Mouse (Mus musculus): Measurements from ENCODE around the gene Pomgnt1. TPM values are rescaled to one million over a fixed set of nuclear protein-coding genes. Genes with fewer than 3 reads are reported as not detected.

The Pomgnt1 gene
- total RNA-seq, 2 experiments from 2014 or later = 57.0 to 65.1 TPM

Other genes with a start within 250 kb of the Pomgnt1 start
- gene Kncn, start 239.4 kb upstream of the Pomgnt1 start, total RNA-seq (2021) = not detected
- gene 6430628N08Rik, start 233.2 kb upstream of the Pomgnt1 start, total RNA-seq (2021) = not detected
- not detected for gene Dmbx1, start 183.9 kb upstream of the Pomgnt1 start, total RNA-seq (2021)
- gene Faah, start 105.9 kb upstream of the Pomgnt1 start, total RNA-seq (2021) = 1 to 10 TPM; 4.0 to 4.5 TPM
- 10 to 100 TPM; 28.3 to 29.9 TPM for gene Nsun4, start 70.0 kb upstream of the Pomgnt1 start, total RNA-seq (2021)
- 100 to 1,000 TPM; 565 to 864 TPM for gene Uqcrh, start 48.8 kb upstream of the Pomgnt1 start, total RNA-seq (2021)
- gene Lrrc41, start 48.6 kb upstream of the Pomgnt1 start, total RNA-seq (2021) = 10 to 100 TPM; 73.7 to 81.7 TPM
- under 1 TPM; 0.32 to 0.93 TPM for gene Rad54l, start 150 bp upstream of the Pomgnt1 start, total RNA-seq (2021)
- 10 to 100 TPM in 1 of 2 experiments, 1 to 10 TPM in 1; 9.8 to 12.3 TPM for gene Lurap1, start 27.5 kb downstream of the Pomgnt1 start, total RNA-seq (2021)
- gene Tspan1, start 43.8 kb downstream of the Pomgnt1 start, total RNA-seq (2021) = not detected
- gene 1700042G07Rik, start 49.5 kb downstream of the Pomgnt1 start, total RNA-seq (2021) = not detected
- gene Gm49337, start 49.5 kb downstream of the Pomgnt1 start, total RNA-seq (2021) = not detected
- gene Pik3r3, start 97.8 kb downstream of the Pomgnt1 start, total RNA-seq (2021) = 10 to 100 TPM; 16.1 to 18.3 TPM